Mouse (Mus musculus) cortical plate, adult 2 months (tissue): ENCODE results near the gene Fpgs.
A peak's percentile ranks its signal among the peaks of the same experiment; 100 is the strongest.

Experiments used
- CTCF ChIP-seq: fragments of 200-500 bp; IDR thresholded peaks from 2 replicates; pipeline ENCODE4 v1.5.1; 2011; ENCODE audit warnings: mild to moderate bottlenecking, control low read depth, low read length; ENCODE audit not compliant: insufficient read depth; ENCODE audit errors: extremely low read depth
- POLR2A ChIP-seq: fragments of 200-500 bp; IDR thresholded peaks from 2 replicates; pipeline ENCODE4 v1.6.1; 2011; ENCODE audit warnings: mild to moderate bottlenecking, low read length, control low read depth; ENCODE audit not compliant: insufficient read depth; ENCODE audit errors: extremely low read depth

DNA sequence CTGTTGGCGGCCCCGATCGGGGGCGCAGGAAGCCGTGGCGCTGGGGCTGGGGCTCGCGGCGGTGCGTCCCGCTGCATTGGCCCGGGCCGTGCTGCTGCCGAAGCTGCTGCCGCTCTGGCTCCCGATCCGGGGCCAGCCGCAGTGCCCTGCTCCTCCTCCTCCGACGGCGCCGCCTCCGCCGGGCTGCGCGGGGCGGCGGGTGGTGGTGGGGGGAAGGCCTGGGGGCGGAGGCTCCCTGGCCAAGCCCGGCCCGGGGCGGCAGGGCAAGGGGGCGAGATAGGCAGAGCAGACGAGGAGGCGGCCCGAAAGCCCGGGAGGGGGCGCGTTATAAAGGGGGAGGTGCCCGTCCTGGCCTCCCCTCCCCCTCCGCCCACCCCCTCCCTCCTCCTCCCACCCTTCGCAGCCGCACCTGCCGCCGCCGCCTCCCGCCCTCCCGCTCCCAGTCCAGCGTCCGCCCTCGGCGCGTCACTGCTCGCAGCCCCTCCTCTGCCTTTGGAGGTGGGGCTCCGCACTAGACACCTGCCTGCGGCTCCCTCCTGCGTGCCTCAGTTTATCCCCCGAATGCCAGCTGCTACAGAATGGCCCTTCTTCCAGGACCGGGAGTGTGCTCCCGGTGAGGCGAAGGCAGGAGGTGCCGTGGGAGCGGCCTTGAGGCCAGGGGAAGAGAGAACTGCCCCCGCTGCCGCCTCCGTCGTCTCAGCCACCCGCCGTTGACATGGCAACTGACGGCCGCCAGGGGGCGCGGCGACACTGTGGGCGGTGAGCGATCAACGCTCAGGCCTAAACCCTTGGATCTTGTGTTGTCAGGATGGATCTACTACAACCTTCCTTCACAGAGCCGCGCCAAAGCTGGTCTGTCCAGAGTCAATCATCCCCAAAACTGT lies 9.2 kb upstream of the Fpgs start, which contains the start of gene Cdk9:
- TF ChIP-seq CTCF, result peak; percentile 86
- TF ChIP-seq POLR2A, result peak; percentile 56; the same call in 1 of the 2 replicates
